Mouse (Mus musculus): ENCODE results near the gene Arhgef28.

Arhgef28 gene

GRCm38 (mm10) chr13:98183157-98183878, 22.9 kb downstream of the Arhgef28 start:
- no peak for DNase-seq

GRCm38 (mm10) chr13:98182330-98182729, 23.9 kb downstream of the Arhgef28 start:
- no peak for DNase-seq

GRCm38 (mm10) chr13:98180636-98181035, 25.6 kb downstream of the Arhgef28 start:
- DNase-seq, result no peak

- DNase-seq, result no peak
Measured at GRCm38 (mm10) chr13:98175323-98176007, 30.8 kb downstream of the Arhgef28 start.

GRCm38 (mm10) chr13:98173008-98173407, 33.2 kb downstream of the Arhgef28 start:
- DNase-seq, result no peak

- no peak for DNase-seq
Measured at GRCm38 (mm10) chr13:98172365-98172764, 33.9 kb downstream of the Arhgef28 start.

- peak; percentile 47 for DNase-seq
Measured at GRCm38 (mm10) chr13:98171706-98172105, 34.5 kb downstream of the Arhgef28 start.

GRCm38 (mm10) chr13:98171257-98171656, 35.0 kb downstream of the Arhgef28 start:
- peak; percentile 79 for DNase-seq

- DNase-seq, result no peak
Measured at GRCm38 (mm10) chr13:98164878-98165277, 41.4 kb downstream of the Arhgef28 start.

GRCm38 (mm10) chr13:98161496-98161895, 44.7 kb downstream of the Arhgef28 start:
- no peak for DNase-seq

GRCm38 (mm10) chr13:98156656-98157055, 49.6 kb downstream of the Arhgef28 start:
- DNase-seq, result no peak

- DNase-seq, result no peak
Measured at GRCm38 (mm10) chr13:98152759-98153158, 53.5 kb downstream of the Arhgef28 start.

GRCm38 (mm10) chr13:98147532-98147931, 58.7 kb downstream of the Arhgef28 start:
- DNase-seq, result no peak

- no peak for DNase-seq
Measured at GRCm38 (mm10) chr13:98146573-98147160, 59.6 kb downstream of the Arhgef28 start.

- DNase-seq, result no peak
Measured at GRCm38 (mm10) chr13:98145310-98145709, 60.9 kb downstream of the Arhgef28 start.

GRCm38 (mm10) chr13:98143000-98143399, 63.2 kb downstream of the Arhgef28 start:
- no peak for DNase-seq

GRCm38 (mm10) chr13:98140626-98141025, 65.6 kb downstream of the Arhgef28 start:
- peak; percentile 26 for DNase-seq

GRCm38 (mm10) chr13:98138786-98139185, 67.5 kb downstream of the Arhgef28 start:
- DNase-seq, result no peak

- no peak for DNase-seq
Measured at GRCm38 (mm10) chr13:98135890-98136555, 70.2 kb downstream of the Arhgef28 start.

- no peak for DNase-seq
Measured at GRCm38 (mm10) chr13:98132951-98133350, 73.3 kb downstream of the Arhgef28 start.

GRCm38 (mm10) chr13:98132264-98132663, 74.0 kb downstream of the Arhgef28 start:
- no peak for DNase-seq

GRCm38 (mm10) chr13:98125666-98126065, 80.6 kb downstream of the Arhgef28 start:
- DNase-seq, result no peak

GRCm38 (mm10) chr13:98124113-98124745, 82.0 kb downstream of the Arhgef28 start:
- no peak for DNase-seq
